Mouse (Mus musculus) stomach, postnatal 0 days (tissue): Measurements from ENCODE around the gene Fcgrt. TPM values are rescaled to one million over a fixed set of nuclear protein-coding genes. Genes with fewer than 3 reads are reported as not detected.

Experiments used
- ATAC-seq: fragments of 200-750 bp; cut with Nextera tagmentation; 2 replicates; pipeline ENCODE4 v1.8.0; 2017; ENCODE audit not compliant: low FRiP score, low TSS enrichment
- DNase-seq: peaks from one replicate; pipeline ENCODE4 v3.0.0-alpha.2; 2016; ENCODE audit warnings: low spot score
- H3K27ac ChIP-seq: fragments of 300-500 bp; sonication (generic); replicated peaks from 2 replicates; pipeline ENCODE4 v1.5.1; 2014; ENCODE audit warnings: mild to moderate bottlenecking, control low read depth
- H3K27me3 ChIP-seq: fragments of 300-500 bp; sonication (generic); 2 replicates; pipeline ENCODE4 v1.6.1; 2014; ENCODE audit warnings: low read length; ENCODE audit not compliant: control insufficient read depth, insufficient read depth
- H3K36me3 ChIP-seq: fragments of 300-500 bp; sonication (generic); 2 replicates; pipeline ENCODE4 v1.6.1; 2014; ENCODE audit warnings: low read length, mixed read lengths; ENCODE audit not compliant: control insufficient read depth, insufficient read depth
- H3K4me1 ChIP-seq: fragments of 300-500 bp; sonication (generic); replicated peaks from 2 replicates; pipeline ENCODE4 v1.6.1; 2014; ENCODE audit warnings: antibody characterized with exemption; ENCODE audit not compliant: control insufficient read depth, insufficient read depth
- H3K4me2 ChIP-seq: fragments of 300-500 bp; sonication (generic); replicated peaks from 2 replicates; pipeline ENCODE4 v1.6.1; 2014; ENCODE audit warnings: low read depth, mild to moderate bottlenecking, control low read depth, moderate library complexity
- H3K4me3 ChIP-seq: fragments of 300-500 bp; sonication (generic); 2 replicates; pipeline ENCODE4 v1.5.1; 2014; ENCODE audit warnings: low read depth, low read length, control low read depth
- H3K9ac ChIP-seq: fragments of 300-500 bp; sonication (generic); 2 replicates; pipeline ENCODE4 v1.6.1; 2014; ENCODE audit warnings: mild to moderate bottlenecking, low read length, control low read depth, mixed read lengths
- H3K9me3 ChIP-seq: fragments of 300-500 bp; sonication (generic); 2 replicates; pipeline ENCODE4 v1.6.1; 2016; ENCODE audit warnings: low read length; ENCODE audit not compliant: control insufficient read depth
- CTCF ChIP-seq: IDR thresholded peaks from 2 replicates; pipeline ENCODE4 v1.5.1; 2016; ENCODE audit warnings: antibody characterized with exemption, low read depth, mild to moderate bottlenecking, moderate library complexity
- EP300 ChIP-seq: optimal IDR thresholded peaks from 2 replicates; pipeline ENCODE3; 2016; ENCODE audit warnings: antibody characterized with exemption
- WGBS: fragments of 180-500 bp; shearing (Covaris S2); extraction: QIAGEN DNeasy Blood & Tissue Kit; methylation state at CpG from one replicate; pipeline ENCODE4 v1.1.7; 2014; 5-methylcytosine and 5-hydroxymethylcytosine counted together
- polyA plus RNA-seq: library from polyadenylated mRNA; unstranded; fragments of >200 nt; fragmentation: Nextera tagmentation; extraction: Ambion mirVana; gene quantifications from 2 replicates; pipeline ENCODE4 v1.2.1, GENCODE M21; 2015

The Fcgrt gene
- polyA plus RNA-seq, 1 experiment from 2014 or later, result 76.1 TPM

- WGBS, result 0% methylated on average over 6 of the region's 18 CpGs
- H3K27me3 ChIP-seq, result no peaks in the 10 kb centered on the region
- H3K9me3 ChIP-seq, result no peaks in the 10 kb centered on the region
- 0 out of 2 replicates have a peak, but pooled peaks cover 4% of the 10 kb centered on the region for H3K4me1 ChIP-seq
- no peak for ATAC-seq
- H3K36me3 ChIP-seq, result peaks cover 8% of the 10 kb centered on the region
- TF ChIP-seq EP300 (no peak), CTCF (no peak)
- H3K4me2 ChIP-seq, result peak within 1 kb of the TSS; percentile 99
- peak within 1 kb of the TSS; percentile 83 for H3K4me3 ChIP-seq
- peak within 1 kb of the TSS; percentile 97 for H3K27ac ChIP-seq
- no peak for DNase-seq
- H3K9ac ChIP-seq, result peak within 1 kb of the TSS; percentile 87
Measured at GRCm38 (mm10) chr7:45052862-45053116, 50.9 kb downstream of the Fcgrt start, which contains the start of gene Prr12. Prr12 (minus strand) TSS chr7:45052881.

- peak; percentile 54 for DNase-seq
- H3K4me3 ChIP-seq, result peak overlapping the region; percentile 83
- peak overlapping the region; percentile 99 for H3K4me2 ChIP-seq
Measured at GRCm38 (mm10) chr7:45052181-45052861, 51.3 kb downstream of the Fcgrt start.

GRCm38 (mm10) chr7:45051601-45051974 is 52.1 kb downstream of the Fcgrt start:
- Histone ChIP-seq H3K4me2 (peak overlapping the region; percentile 99), H3K27ac (peak overlapping the region; percentile 97), H3K9me3 (no peaks in the 10 kb centered on the region), H3K9ac (peak overlapping the region; percentile 87), H3K36me3 (peaks cover 18% of the 10 kb centered on the region), H3K4me3 (peak overlapping the region; percentile 83), H3K4me1 (0 out of 2 replicates have a peak, but pooled peaks cover 4% of the 10 kb centered on the region), H3K27me3 (no peaks in the 10 kb centered on the region)
- no peak for ATAC-seq
- no peak for DNase-seq
- TF ChIP-seq EP300 (no peak), CTCF (no peak)
- 5% methylated on average over 13 of the region's 13 CpGs for WGBS

More at GRCm38 (mm10) chr7:45052181-45052861, 51.3 kb downstream of the Fcgrt start:
- Histone ChIP-seq H3K9ac (peak overlapping the region; percentile 87), H3K27ac (peak overlapping the region; percentile 97), H3K9me3 (no peaks in the 10 kb centered on the region), H3K27me3 (no peaks in the 10 kb centered on the region), H3K36me3 (peaks cover 13% of the 10 kb centered on the region), H3K4me1 (0 out of 2 replicates have a peak, but pooled peaks cover 4% of the 10 kb centered on the region)
- WGBS, result under 1% methylated on average over 38 of the region's 38 CpGs
- TF ChIP-seq CTCF, result peak; percentile 3; the same call in 1 of the 2 replicates
- no peak for TF ChIP-seq EP300
- no peak for ATAC-seq

GRCm38 (mm10) chr7:45050945-45051600 is 52.6 kb downstream of the Fcgrt start:
- TF ChIP-seq CTCF (0 out of 2 replicates have a peak, but pooled peaks have one; percentile 0), EP300 (no peak)
- H3K4me2 ChIP-seq, result peak overlapping the region; percentile 99
- DNase-seq (peak; percentile 79), ATAC-seq (no peak)
- H3K4me1 ChIP-seq, result 0 out of 2 replicates have a peak, but pooled peaks cover 4% of the 10 kb centered on the region
- no peaks in the 10 kb centered on the region for H3K27me3 ChIP-seq
- H3K4me3 ChIP-seq, result peak overlapping the region; percentile 83
- H3K9me3 ChIP-seq, result no peaks in the 10 kb centered on the region
- 10% methylated on average over 16 of the region's 16 CpGs for WGBS
- H3K27ac ChIP-seq, result peak overlapping the region; percentile 97
- peaks cover 23% of the 10 kb centered on the region for H3K36me3 ChIP-seq
- no peak overlapping the region for H3K9ac ChIP-seq

GRCm38 (mm10) chr7:45048923-45049657 is 54.6 kb downstream of the Fcgrt start:
- no peak for ATAC-seq
- Histone ChIP-seq H3K4me1 (0 out of 2 replicates have a peak, but pooled peaks cover 4% of the 10 kb centered on the region), H3K27ac (no peak overlapping the region), H3K9me3 (no peaks in the 10 kb centered on the region), H3K4me2 (no peak overlapping the region), H3K36me3 (peaks cover 29% of the 10 kb centered on the region), H3K4me3 (no peak overlapping the region), H3K9ac (no peak overlapping the region), H3K27me3 (no peaks in the 10 kb centered on the region)
- peak; percentile 12 for DNase-seq
- TF ChIP-seq CTCF (no peak), EP300 (no peak)
- 87% methylated on average over 23 of the region's 23 CpGs for whole genome bisulfite sequencing
